In genomic region chr1:33599019-33599667, GRCm38 (mm10) we compare ENCODE assay signal across 23 mouse cellular contexts.
DNase-seq lines count a peak whose midpoint lies in the region; ATAC-seq and TF ChIP-seq lines count a peak whose summit lies in the region.
"Had no signal": no experiment of that assay in that cellular context is flagged by ENCODE, and none has a peak within 500 bp of the region (broad histone marks: within the 10 kb centered on the region; RNA-seq: fewer than 3 reads in every experiment).

No protein-coding gene starts in this region.

- peak overlapping the region; percentile 61; the same call in 1 of the 2 replicates for H3K27ac ChIP-seq in forebrain, embryonic 12.5 days
- no peak overlapping the region for H3K27ac ChIP-seq in forebrain, embryonic 11.5 days (ENCODE audit: low read depth, low read length)
- H3K27ac ChIP-seq in midbrain, embryonic 11.5 days (ENCODE audit: low read depth, low read length) = no peak overlapping the region
- H3K27ac ChIP-seq in midbrain, embryonic 10.5 days (replicated peaks) = no peak overlapping the region
- H3K27ac ChIP-seq in forebrain, embryonic 14.5 days (ENCODE audit: low read depth, low read length) = peak overlapping the region; percentile 15; the same call in 1 of the 2 replicates
- no peak overlapping the region for H3K27ac ChIP-seq in midbrain, postnatal 0 days (ENCODE audit: low read depth, low read length)
- H3K27ac ChIP-seq in liver, postnatal 0 days (ENCODE audit: low read depth) = no peak overlapping the region
- H3K27ac ChIP-seq: embryonic facial prominence, embryonic 13.5 days; gastrocnemius, adult 2 months; heart, embryonic 15.5 days; midbrain, embryonic 12.5 days had no signal

- H3K9me3 ChIP-seq in forebrain, embryonic 12.5 days = peaks cover 5% of the 10 kb centered on the region; the same call in 1 of the 2 replicates
- no peaks in the 10 kb centered on the region for H3K9me3 ChIP-seq in forebrain, embryonic 11.5 days (ENCODE audit: control insufficient read depth, low read length)
- peaks cover 3% of the 10 kb centered on the region; the same call in 1 of the 2 replicates for H3K9me3 ChIP-seq in midbrain, embryonic 11.5 days (ENCODE audit: control insufficient read depth, low read length)
- H3K9me3 ChIP-seq in midbrain, embryonic 10.5 days (replicated peaks) = peaks cover 8% of the 10 kb centered on the region; the same call in 1 of the 2 replicates
- H3K9me3 ChIP-seq in forebrain, embryonic 14.5 days (replicated peaks; ENCODE audit: control insufficient read depth, low read length) = 0 out of 2 replicates have a peak, but pooled peaks cover 2% of the 10 kb centered on the region
- no peaks in the 10 kb centered on the region for H3K9me3 ChIP-seq in midbrain, postnatal 0 days (ENCODE audit: low read length)
- H3K9me3 ChIP-seq in liver, postnatal 0 days (ENCODE audit: low read length) = no peaks in the 10 kb centered on the region
- H3K9me3 ChIP-seq: heart, embryonic 15.5 days had no signal

- H3K9ac ChIP-seq in forebrain, embryonic 12.5 days = no peak overlapping the region
- H3K9ac ChIP-seq in forebrain, embryonic 11.5 days (ENCODE audit: low read length) = no peak overlapping the region
- H3K9ac ChIP-seq in midbrain, embryonic 11.5 days (ENCODE audit: low read length) = no peak overlapping the region
- H3K9ac ChIP-seq in forebrain, embryonic 14.5 days (ENCODE audit: low read length) = no peak overlapping the region
- H3K9ac ChIP-seq in midbrain, postnatal 0 days (replicated peaks; ENCODE audit: low read length, poor library complexity, severe bottlenecking) = no peak overlapping the region
- no peak overlapping the region for H3K9ac ChIP-seq in liver, postnatal 0 days (replicated peaks)
- H3K9ac ChIP-seq: embryonic facial prominence, embryonic 13.5 days; heart, embryonic 15.5 days; midbrain, embryonic 12.5 days had no signal

- TF ChIP-seq CTCF in midbrain, postnatal 0 days (IDR thresholded peaks at IDR 0.05) = no peak
- no peak for TF ChIP-seq CTCF in liver, postnatal 0 days (IDR thresholded peaks at IDR 0.05; ENCODE audit: low read depth)

- no peak for TF ChIP-seq EP300 in liver, postnatal 0 days (IDR thresholded peaks at IDR 0.05; ENCODE audit: low read depth)

- no peak overlapping the region for H3K4me3 ChIP-seq in forebrain, embryonic 12.5 days (replicated peaks)
- H3K4me3 ChIP-seq in forebrain, embryonic 11.5 days (ENCODE audit: low read depth, low read length) = no peak overlapping the region
- H3K4me3 ChIP-seq in midbrain, embryonic 11.5 days (ENCODE audit: low read depth, low read length) = no peak overlapping the region
- no peak overlapping the region for H3K4me3 ChIP-seq in midbrain, embryonic 10.5 days
- H3K4me3 ChIP-seq in forebrain, embryonic 14.5 days (ENCODE audit: low read depth, low read length) = no peak overlapping the region
- no peak overlapping the region for H3K4me3 ChIP-seq in midbrain, postnatal 0 days (ENCODE audit: low read depth, low read length)
- H3K4me3 ChIP-seq in liver, postnatal 0 days (ENCODE audit: low read depth, low read length) = no peak overlapping the region
- H3K4me3 ChIP-seq: embryonic facial prominence, embryonic 13.5 days; gastrocnemius, adult 2 months; heart, embryonic 15.5 days; midbrain, embryonic 12.5 days had no signal

- H3K27me3 ChIP-seq in forebrain, embryonic 12.5 days = no peaks in the 10 kb centered on the region
- no peaks in the 10 kb centered on the region for H3K27me3 ChIP-seq in forebrain, embryonic 11.5 days (ENCODE audit: control insufficient read depth, insufficient read depth, low read length)
- H3K27me3 ChIP-seq in midbrain, embryonic 11.5 days (ENCODE audit: control insufficient read depth, insufficient read depth, low read length) = no peaks in the 10 kb centered on the region
- no peaks in the 10 kb centered on the region for H3K27me3 ChIP-seq in midbrain, embryonic 10.5 days (ENCODE audit: low read depth, poor library complexity, severe bottlenecking)
- H3K27me3 ChIP-seq in forebrain, embryonic 14.5 days (replicated peaks; ENCODE audit: control insufficient read depth, insufficient read depth, low read length) = no peaks in the 10 kb centered on the region
- H3K27me3 ChIP-seq in midbrain, postnatal 0 days (ENCODE audit: insufficient read depth, low read length) = no peaks in the 10 kb centered on the region
- H3K27me3 ChIP-seq in liver, postnatal 0 days (ENCODE audit: insufficient read depth, low read length) = no peaks in the 10 kb centered on the region
- H3K27me3 ChIP-seq: CH12.LX; embryonic facial prominence, embryonic 13.5 days; heart, embryonic 15.5 days; midbrain, embryonic 12.5 days had no signal

- peak; percentile 53; the same call in 1 of the 2 replicates for ATAC-seq in forebrain, embryonic 12.5 days (ENCODE audit: low FRiP score)
- no peak for ATAC-seq in forebrain, embryonic 11.5 days (replicated peaks; ENCODE audit: low FRiP score)
- ATAC-seq in midbrain, embryonic 11.5 days (ENCODE audit: low FRiP score) = no peak
- peak; percentile 85 for ATAC-seq in forebrain, embryonic 14.5 days
- ATAC-seq in midbrain, postnatal 0 days (ENCODE audit: low FRiP score) = no peak
- no peak for ATAC-seq in liver, postnatal 0 days

- no peak for DNase-seq in forebrain, embryonic 11.5 days (ENCODE audit: low spot score)
- DNase-seq in midbrain, embryonic 11.5 days (ENCODE audit: low spot score, missing footprints) = peak; percentile 47
- no peak for DNase-seq in midbrain, embryonic 10.5 days (ENCODE audit: low spot score)
- DNase-seq in forebrain, embryonic 14.5 days (ENCODE audit: low spot score) = peak; percentile 80
- peak; percentile 56 for DNase-seq in midbrain, postnatal 0 days (ENCODE audit: low spot score)
- no peak for DNase-seq in liver, postnatal 0 days
- no peak for DNase-seq in spleen, postnatal 10 days (ENCODE audit: low spot score in 2 of 2)
- DNase-seq: adrenal gland, postnatal 10 days; cerebellum, adult 18-20 months; gastrocnemius, adult 2 months; heart, adult 11 months; kidney, adult 2 months; kidney, postnatal 25 days; layer of hippocampus, adult 9-11 months; liver; lung, adult 18-20 months; lung, postnatal 36 days; thymus, adult 18-20 months had no signal

- 48% methylated on average over 5 of the region's 5 CpGs for WGBS in forebrain, embryonic 12.5 days
- WGBS in forebrain, embryonic 11.5 days = 74% methylated on average over 5 of the region's 5 CpGs
- 93% methylated on average over 5 of the region's 5 CpGs for WGBS in midbrain, embryonic 11.5 days
- 91% methylated on average over 5 of the region's 5 CpGs for WGBS in midbrain, embryonic 10.5 days
- WGBS in forebrain, embryonic 14.5 days = 21% methylated on average over 5 of the region's 5 CpGs
- WGBS in midbrain, postnatal 0 days = 59% methylated on average over 5 of the region's 5 CpGs
- 83% methylated on average over 5 of the region's 5 CpGs for WGBS in liver, postnatal 0 days (ENCODE audit: insufficient replicate concordance)

- no peak overlapping the region for H3K4me2 ChIP-seq in forebrain, embryonic 12.5 days
- H3K4me2 ChIP-seq in forebrain, embryonic 11.5 days (ENCODE audit: low read depth, low read length, severe bottlenecking) = no peak overlapping the region
- no peak overlapping the region for H3K4me2 ChIP-seq in midbrain, embryonic 11.5 days
- H3K4me2 ChIP-seq in forebrain, embryonic 14.5 days (ENCODE audit: low read length) = no peak overlapping the region
- no peak overlapping the region for H3K4me2 ChIP-seq in midbrain, postnatal 0 days (ENCODE audit: low read depth, low read length, poor library complexity, severe bottlenecking)
- no peak overlapping the region for H3K4me2 ChIP-seq in liver, postnatal 0 days (ENCODE audit: low read depth, low read length)
- H3K4me2 ChIP-seq: embryonic facial prominence, embryonic 13.5 days; heart, embryonic 15.5 days; midbrain, embryonic 12.5 days had no signal

- H3K36me3 ChIP-seq in forebrain, embryonic 12.5 days (replicated peaks) = peaks cover 7% of the 10 kb centered on the region
- H3K36me3 ChIP-seq in forebrain, embryonic 11.5 days (ENCODE audit: control insufficient read depth, insufficient read depth, low read length) = 0 out of 2 replicates have a peak, but pooled peaks cover 3% of the 10 kb centered on the region
- no peaks in the 10 kb centered on the region for H3K36me3 ChIP-seq in midbrain, embryonic 11.5 days (ENCODE audit: control insufficient read depth, insufficient read depth, low read length)
- H3K36me3 ChIP-seq in midbrain, embryonic 10.5 days = peaks cover 14% of the 10 kb centered on the region
- no peaks in the 10 kb centered on the region for H3K36me3 ChIP-seq in forebrain, embryonic 14.5 days (ENCODE audit: control insufficient read depth, insufficient read depth, low read length)
- no peaks in the 10 kb centered on the region for H3K36me3 ChIP-seq in midbrain, postnatal 0 days (ENCODE audit: insufficient read depth, low read length)
- H3K36me3 ChIP-seq in liver, postnatal 0 days (replicated peaks; ENCODE audit: insufficient read depth, low read length) = no peaks in the 10 kb centered on the region

- H3K4me1 ChIP-seq in forebrain, embryonic 12.5 days = peaks cover 6% of the 10 kb centered on the region; the same call in 1 of the 2 replicates
- H3K4me1 ChIP-seq in forebrain, embryonic 11.5 days (replicated peaks; ENCODE audit: control insufficient read depth, insufficient read depth, low read length) = no peaks in the 10 kb centered on the region
- 0 out of 2 replicates have a peak, but pooled peaks cover 5% of the 10 kb centered on the region for H3K4me1 ChIP-seq in midbrain, embryonic 11.5 days (ENCODE audit: control insufficient read depth, insufficient read depth, low read length)
- peaks cover 22% of the 10 kb centered on the region for H3K4me1 ChIP-seq in midbrain, embryonic 10.5 days
- peaks cover 4% of the 10 kb centered on the region; the same call in 1 of the 2 replicates for H3K4me1 ChIP-seq in forebrain, embryonic 14.5 days (ENCODE audit: control insufficient read depth, insufficient read depth, low read length)
- no peaks in the 10 kb centered on the region for H3K4me1 ChIP-seq in midbrain, postnatal 0 days (ENCODE audit: insufficient read depth, low read length)
- H3K4me1 ChIP-seq in liver, postnatal 0 days (ENCODE audit: insufficient read depth) = 0 out of 2 replicates have a peak, but pooled peaks cover 2% of the 10 kb centered on the region
- H3K4me1 ChIP-seq: heart, embryonic 15.5 days had no signal

Comparison
In these comparisons a context has a peak if more than half of its experiments do, and no peak if none do; other contexts are left out.
1. ATAC-seq: peak in forebrain, embryonic 12.5 days (single experiment) and forebrain, embryonic 14.5 days (single experiment); none in forebrain, embryonic 11.5 days (single experiment), midbrain, embryonic 11.5 days (single experiment), midbrain, postnatal 0 days (single experiment) and liver, postnatal 0 days (single experiment).
2. H3K27ac ChIP-seq: peak in forebrain, embryonic 12.5 days (single experiment) and forebrain, embryonic 14.5 days (single experiment); none in forebrain, embryonic 11.5 days (single experiment), midbrain, embryonic 11.5 days (single experiment), midbrain, embryonic 10.5 days (single experiment), midbrain, postnatal 0 days (single experiment) and liver, postnatal 0 days (single experiment).
3. DNase-seq: peak in midbrain, embryonic 11.5 days (single experiment), forebrain, embryonic 14.5 days (single experiment) and midbrain, postnatal 0 days (single experiment); none in forebrain, embryonic 11.5 days (single experiment), midbrain, embryonic 10.5 days (single experiment), liver, postnatal 0 days (single experiment) and spleen, postnatal 10 days (0 of 2).